Mouse (Mus musculus) ES-Bruce4 (cell line): Measurements from ENCODE around the gene Zfp697.

ENCODE experiments used
- CTCF ChIP-seq: IDR thresholded peaks from one replicate; pipeline ENCODE4 v1.8.1; 2011; ENCODE audit warnings: low read depth, low read length
- EP300 ChIP-seq: IDR thresholded peaks from 2 replicates; pipeline ENCODE4 v1.6.1; 2011; ENCODE audit warnings: low read depth, low read length; ENCODE audit not compliant: insufficient read depth
- POLR2A ChIP-seq: IDR thresholded peaks from one replicate; pipeline ENCODE4 v1.8.1; 2011; ENCODE audit warnings: low read length; ENCODE audit not compliant: insufficient read depth

DNA sequence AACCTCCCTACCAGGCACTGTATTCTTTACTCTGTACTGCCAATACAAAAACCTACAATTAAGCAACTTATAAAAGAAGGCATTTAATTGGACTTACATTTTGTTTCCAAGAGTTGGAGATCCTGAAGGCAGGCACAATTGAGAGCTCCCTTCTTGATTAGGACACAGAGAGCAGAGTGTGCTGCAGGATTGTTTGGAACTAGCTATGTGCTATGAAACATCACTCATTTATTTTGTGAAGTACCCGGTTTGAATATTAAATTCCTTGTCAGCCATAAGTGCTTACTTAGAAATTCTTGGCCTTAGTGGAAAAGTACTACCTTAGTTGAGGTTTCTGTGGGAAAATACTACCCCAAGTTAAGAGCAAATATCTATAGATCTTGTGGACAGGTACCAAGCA, 342.1 kb downstream of the Zfp697 start, which contains the start of gene Hsd3b2:
- TF ChIP-seq CTCF (no peak), POLR2A (no peak), EP300 (no peak)
